Mouse (Mus musculus): ENCODE measurements around the gene Slc44a5. TPM values are rescaled to one million over a fixed set of nuclear protein-coding genes. Genes with fewer than 3 reads are reported as not detected.

Gene Slc44a5
- total RNA-seq, 2 experiments from 2014 or later, result 2.8 to 3.0 TPM

- no peak for DNase-seq (ENCODE audit: low spot score in 2 of 2)
Observed at GRCm38 (mm10) chr3:154092466-154092865, 119.2 kb downstream of the Slc44a5 start.

- DNase-seq (ENCODE audit: low spot score in 2 of 2), result no peak
Observed at GRCm38 (mm10) chr3:154093745-154094322, 120.6 kb downstream of the Slc44a5 start.

GRCm38 (mm10) chr3:154101671-154102070 lies 128.4 kb downstream of the Slc44a5 start:
- DNase-seq (ENCODE audit: low spot score in 2 of 2), result no peak

GRCm38 (mm10) chr3:154110528-154110927 lies 137.3 kb downstream of the Slc44a5 start:
- no peak for DNase-seq (ENCODE audit: low spot score in 2 of 2)

GRCm38 (mm10) chr3:154111221-154111620 lies 138.0 kb downstream of the Slc44a5 start:
- DNase-seq (ENCODE audit: low spot score in 2 of 2), result no peak

- no peak for DNase-seq (ENCODE audit: low spot score in 2 of 2)
Observed at GRCm38 (mm10) chr3:154114991-154115390, 141.8 kb downstream of the Slc44a5 start.

- no peak for DNase-seq (ENCODE audit: low spot score in 2 of 2)
Observed at GRCm38 (mm10) chr3:154115478-154115877, 142.2 kb downstream of the Slc44a5 start.

GRCm38 (mm10) chr3:154116000-154116399 lies 142.8 kb downstream of the Slc44a5 start:
- DNase-seq (ENCODE audit: low spot score in 2 of 2), result no peak

- DNase-seq (ENCODE audit: low spot score in 2 of 2), result no peak
Observed at GRCm38 (mm10) chr3:154118992-154119603, 145.9 kb downstream of the Slc44a5 start.

GRCm38 (mm10) chr3:154122531-154122930 lies 149.3 kb downstream of the Slc44a5 start:
- DNase-seq (ENCODE audit: low spot score in 2 of 2), result no peak

GRCm38 (mm10) chr3:154124890-154125575 lies 151.8 kb downstream of the Slc44a5 start:
- no peak for DNase-seq (ENCODE audit: low spot score in 2 of 2)

- DNase-seq (ENCODE audit: low spot score in 2 of 2), result no peak
Observed at GRCm38 (mm10) chr3:154125768-154126376, 152.6 kb downstream of the Slc44a5 start.

- DNase-seq (ENCODE audit: low spot score in 2 of 2), result no peak
Observed at GRCm38 (mm10) chr3:154127246-154127645, 154.0 kb downstream of the Slc44a5 start.

- no peak for DNase-seq (ENCODE audit: low spot score in 2 of 2)
Observed at GRCm38 (mm10) chr3:154129036-154129435, 155.8 kb downstream of the Slc44a5 start.

GRCm38 (mm10) chr3:154130431-154131114 lies 157.3 kb downstream of the Slc44a5 start:
- DNase-seq (ENCODE audit: low spot score in 2 of 2), result no peak

- peak in 1 of 2 experiments; percentile 41 for DNase-seq (ENCODE audit: low spot score in 2 of 2)
Observed at GRCm38 (mm10) chr3:154133986-154134385, 160.8 kb downstream of the Slc44a5 start.

- no peak for DNase-seq (ENCODE audit: low spot score in 2 of 2)
Observed at GRCm38 (mm10) chr3:154134701-154135100, 161.5 kb downstream of the Slc44a5 start.

GRCm38 (mm10) chr3:154136501-154136900 lies 163.3 kb downstream of the Slc44a5 start:
- no peak for DNase-seq (ENCODE audit: low spot score in 2 of 2)

GRCm38 (mm10) chr3:154141346-154141745 lies 168.1 kb downstream of the Slc44a5 start:
- DNase-seq (ENCODE audit: low spot score in 2 of 2), result no peak

GRCm38 (mm10) chr3:154142618-154143017 lies 169.4 kb downstream of the Slc44a5 start:
- no peak for DNase-seq (ENCODE audit: low spot score in 2 of 2)

- no peak for DNase-seq (ENCODE audit: low spot score in 2 of 2)
Observed at GRCm38 (mm10) chr3:154145750-154146149, 172.5 kb downstream of the Slc44a5 start.

Data from gastrocnemius, postnatal 4 days (tissue).